Mouse (Mus musculus): ENCODE measurements around the gene Stra8. TPM values are rescaled to one million over a fixed set of nuclear protein-coding genes. Genes with fewer than 3 reads are reported as not detected.

The Stra8 gene
- polyA plus RNA-seq (2012; ENCODE audit: low replicate concordance) = not detected in 2 replicates

GRCm38 (mm10) chr6:34919956-34920355 is at the start of gene Stra8:
Stra8 (plus strand) TSS chr6:34920163.

GRCm38 (mm10) chr6:34877509-34878321 is 42.2 kb upstream of the Stra8 start, which contains the start of gene Cyren:
Cyren (minus strand) TSS chr6:34878060.

GRCm38 (mm10) chr6:34910371-34911219 is 9.4 kb upstream of the Stra8 start, which contains the start of gene Wdr91:
Wdr91 (minus strand) TSS chr6:34910876.

GRCm38 (mm10) chr6:34988081-34988761 is 68.3 kb downstream of the Stra8 start, which contains the start of gene Slc23a4:
Slc23a4 (minus strand) TSS chr6:34988404.

Other genes starting within 250 kb of the Stra8 start
- gene Agbl3, start 139.7 kb upstream of the Stra8 start, polyA plus RNA-seq (2012; ENCODE audit: low replicate concordance) = 0.72 and 2.6 TPM in 2 replicates
- 1.1 and 2.5 TPM in 2 replicates for gene Tmem140, start 57.0 kb upstream of the Stra8 start, polyA plus RNA-seq (2012; ENCODE audit: low replicate concordance)
- 7.4 and 9.8 TPM in 2 replicates for gene Cyren, start 42.1 kb upstream of the Stra8 start, polyA plus RNA-seq (2012; ENCODE audit: low replicate concordance)
- 24.8 and 27.2 TPM in 2 replicates for gene Wdr91, start 9.3 kb upstream of the Stra8 start, polyA plus RNA-seq (2012; ENCODE audit: low replicate concordance)
- gene Slc23a4, start 68.2 kb downstream of the Stra8 start, polyA plus RNA-seq (2012; ENCODE audit: low replicate concordance) = 0.13 TPM in 1 of 2 replicates, not detected in the other
- gene Cnot4, start 213.6 kb downstream of the Stra8 start, polyA plus RNA-seq (2012; ENCODE audit: low replicate concordance) = 2.0 and 15.8 TPM in 2 replicates

Measured in leukemia stem cell, adult 10-12 weeks (primary cell).